Mouse (Mus musculus): ENCODE measurements around the gene Fkbp10.

- peak; percentile 89 for TF ChIP-seq CTCF (IDR thresholded peaks at IDR 0.05; ENCODE audit: low read depth)
- no peak for TF ChIP-seq EP300 (IDR thresholded peaks at IDR 0.05; ENCODE audit: low read depth)
Observed at GRCm38 (mm10) chr11:100408076-100408834, 7.2 kb upstream of the Fkbp10 start.

All from heart, postnatal 0 days (tissue).